Mouse (Mus musculus): Measurements from ENCODE around the gene Mex3b. TPM values are rescaled to one million over a fixed set of nuclear protein-coding genes. Genes with fewer than 3 reads are reported as not detected.

The Mex3b gene
- total and polyA plus RNA-seq, 3 experiments, result 0.59 to 2.5 (median 2.1) TPM

DNA sequence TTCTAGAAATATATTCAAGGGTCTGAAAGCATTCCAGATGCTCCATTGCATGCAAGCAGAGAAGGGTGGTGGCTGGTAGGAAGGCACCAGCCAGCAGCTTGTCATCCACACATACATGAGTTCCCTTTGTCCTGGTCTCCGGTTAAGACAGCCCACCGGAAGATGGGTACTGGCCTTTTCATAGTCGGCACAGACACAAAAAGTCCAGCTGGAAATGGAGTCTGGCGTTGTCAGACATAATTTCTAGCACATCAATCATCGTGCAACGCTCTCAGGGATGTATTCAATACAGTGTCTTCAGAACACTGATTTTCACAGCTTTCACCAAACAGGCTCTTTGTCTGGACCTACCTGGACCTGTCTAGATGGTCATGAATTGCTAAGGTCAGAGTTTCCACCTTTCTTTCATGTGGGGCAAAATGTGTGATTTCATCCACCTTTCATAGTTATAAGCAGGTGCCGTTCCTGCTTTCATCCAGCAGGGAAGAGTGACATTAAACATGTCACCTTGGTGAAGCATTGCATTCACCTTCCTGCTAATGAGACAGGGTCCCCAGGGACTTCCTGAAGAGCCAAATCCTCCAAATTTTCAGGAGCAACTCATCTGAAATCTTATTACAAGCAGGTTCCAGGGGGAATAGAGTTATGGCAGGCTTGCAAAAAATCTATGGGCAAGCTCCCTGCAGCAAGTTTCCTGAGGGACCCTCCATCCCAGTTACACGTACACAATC, 2.7 kb upstream of the Mex3b start:
- H3K4me2 ChIP-seq (ENCODE audit: insufficient read depth, low read depth, poor library complexity, severe bottlenecking), result no peak overlapping the region

DNA sequence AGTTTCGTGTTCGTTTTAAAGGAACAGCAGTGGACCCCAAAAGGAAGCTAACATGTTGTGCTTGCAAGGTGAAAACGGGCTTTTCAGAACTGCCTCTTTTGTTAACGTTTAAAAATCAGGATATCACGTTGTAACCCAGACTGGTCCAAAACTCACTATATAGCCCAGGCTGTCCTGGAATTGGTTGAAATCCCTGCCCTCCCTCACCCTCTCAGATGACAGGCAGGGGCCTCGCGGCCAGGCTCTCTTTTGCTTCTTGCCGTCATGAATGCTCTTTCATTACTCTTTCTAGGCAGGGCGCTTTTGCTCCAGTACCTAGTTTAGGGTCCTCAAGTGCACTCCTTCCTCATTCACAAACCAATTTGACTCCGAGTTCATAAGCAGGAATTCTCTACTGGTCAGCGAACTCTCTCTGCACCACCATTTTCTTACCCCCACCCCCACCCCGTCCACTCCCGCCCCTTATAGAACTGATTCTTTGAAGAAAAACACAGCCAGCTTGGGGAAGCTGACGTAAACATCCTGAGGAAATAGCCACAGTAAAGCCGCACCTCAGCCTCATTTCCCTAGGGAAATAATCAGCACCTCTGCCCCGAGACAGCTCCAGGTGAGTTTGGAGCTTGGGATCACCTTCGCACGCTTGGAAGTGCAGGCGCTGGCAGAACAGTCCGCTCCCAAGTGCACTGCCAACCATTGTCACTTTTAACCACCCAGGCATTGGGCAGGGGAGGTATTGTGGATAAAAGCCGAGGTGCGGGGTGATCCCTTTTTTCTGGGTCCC, 2.0 kb upstream of the Mex3b start:
- Histone ChIP-seq H3K36me3 (replicated peaks in 1 of 2; ENCODE audit: control insufficient read depth in 1 of 2, insufficient read depth in 1 of 2, low read length in 1 of 2) (peaks cover 0 to 15% of the 10 kb centered on the region in 2 experiments), H3K79me2 (replicated peaks; ENCODE audit: control insufficient read depth, extremely low read depth, insufficient read depth, poor library complexity, severe bottlenecking) (no peaks in the 10 kb centered on the region), H3K4me2 (ENCODE audit: insufficient read depth, low read depth, poor library complexity, severe bottlenecking) (peak overlapping the region; percentile 91), H3K9me3 (replicated peaks; ENCODE audit: low read length) (peaks cover 14% of the 10 kb centered on the region), H3K9ac (ENCODE audit: insufficient read depth, low read depth) (peak overlapping the region; percentile 48; the same call in 1 of the 2 replicates), H3K27ac (ENCODE audit: insufficient read depth, low read depth) (no peak overlapping the region), H3K4me3 (replicated peaks in 1 of 3; ENCODE audit: low read depth in 2 of 3, low read length in 2 of 3, poor library complexity in 1 of 3) (peak overlapping the region; percentile 51 to 74 (median 62)), H3K27me3 (replicated peaks) (peaks cover 5% of the 10 kb centered on the region), H3K4me1 (ENCODE audit: control insufficient read depth in 1 of 2, insufficient read depth in 2 of 2) (peaks cover 2 to 4% of the 10 kb centered on the region in 2 experiments; a peak in 1 of 4 replicates)
- dilution Hi-C loops (cut with MboI; ENCODE audit: extremely low pct_ligation_motif_present, extremely low pct_unique_long_range_greater_than_20kb, low sequenced_read_pairs), result no loop called here
- in situ Hi-C loops (cut with MboI; ENCODE audit: low pct_ligation_motif_present, low pct_unique_long_range_greater_than_20kb, low sequenced_read_pairs), result no loop called here
- TF ChIP-seq EP300 (IDR thresholded peaks at IDR 0.05; ENCODE audit: low read length) (no peak), HCFC1 (IDR thresholded peaks at IDR 0.05; ENCODE audit: low read depth, low read length) (no peak), NELFE (IDR thresholded peaks at IDR 0.05; ENCODE audit: low read depth, low read length) (no peak), ETS1 (conservative IDR thresholded peaks at IDR 0.05; ENCODE audit: low read depth, low read length) (no peak), ZC3H11A (IDR thresholded peaks at IDR 0.05; ENCODE audit: low read depth, low read length) (no peak), JUND (conservative IDR thresholded peaks at IDR 0.05; ENCODE audit: low read depth, low read length) (no peak), TCF12 (IDR thresholded peaks at IDR 0.05; ENCODE audit: low read depth, low read length) (no peak), MEF2A (IDR thresholded peaks at IDR 0.05; ENCODE audit: borderline replicate concordance, low read depth, low read length) (no peak), USF1 (IDR thresholded peaks at IDR 0.05; ENCODE audit: low read depth, low read length) (no peak), IRF4 (IDR thresholded peaks at IDR 0.05; ENCODE audit: low read depth, low read length) (no peak), KAT2A (IDR thresholded peaks at IDR 0.05; ENCODE audit: insufficient replicate concordance, low read length) (no peak), RCOR1 (conservative IDR thresholded peaks at IDR 0.05; ENCODE audit: low read depth, low read length) (no peak), BHLHE40 (IDR thresholded peaks at IDR 0.05; ENCODE audit: low read depth, low read length) (no peak), CHD2 (IDR thresholded peaks at IDR 0.05; ENCODE audit: low read length) (no peak), SMC3 (IDR thresholded peaks at IDR 0.05; ENCODE audit: low read depth, low read length) (no peak), ZNF384 (IDR thresholded peaks at IDR 0.05; ENCODE audit: low read depth, low read length) (no peak)
- no peak for DNase-seq (ENCODE audit: extremely low read depth)

More for the DNA sequence above, 2.7 kb upstream of the Mex3b start:
- no peaks in the 10 kb centered on the region for H3K79me2 ChIP-seq (replicated peaks; ENCODE audit: control insufficient read depth, extremely low read depth, insufficient read depth, poor library complexity, severe bottlenecking)
- H3K27me3 ChIP-seq (replicated peaks), result peaks cover 5% of the 10 kb centered on the region
- peaks cover 0 to 8% of the 10 kb centered on the region in 2 experiments for H3K36me3 ChIP-seq (replicated peaks in 1 of 2; ENCODE audit: control insufficient read depth in 1 of 2, insufficient read depth in 1 of 2, low read length in 1 of 2)
- no peak overlapping the region for H3K9ac ChIP-seq (ENCODE audit: insufficient read depth, low read depth)
- in situ Hi-C loops (cut with MboI; ENCODE audit: low pct_ligation_motif_present, low pct_unique_long_range_greater_than_20kb, low sequenced_read_pairs) (no loop called here), dilution Hi-C loops (cut with MboI; ENCODE audit: extremely low pct_ligation_motif_present, extremely low pct_unique_long_range_greater_than_20kb, low sequenced_read_pairs) (no loop called here)
- H3K4me3 ChIP-seq (replicated peaks in 1 of 3; ENCODE audit: low read depth in 2 of 3, low read length in 2 of 3, poor library complexity in 1 of 3), result no peak overlapping the region
- H3K27ac ChIP-seq (ENCODE audit: insufficient read depth, low read depth), result no peak overlapping the region
- H3K9me3 ChIP-seq (replicated peaks; ENCODE audit: low read length), result peaks cover 9% of the 10 kb centered on the region
- DNase-seq (ENCODE audit: extremely low read depth), result no peak
- H3K4me1 ChIP-seq (ENCODE audit: control insufficient read depth in 1 of 2, insufficient read depth in 2 of 2), result peaks cover 0 to 4% of the 10 kb centered on the region in 2 experiments; a peak in 1 of 4 replicates
- TF ChIP-seq GABPA (IDR thresholded peaks at IDR 0.05; ENCODE audit: insufficient replicate concordance, low read depth, low read length) (no peak), EP300 (IDR thresholded peaks at IDR 0.05; ENCODE audit: low read length) (no peak), E2F4 (IDR thresholded peaks at IDR 0.05; ENCODE audit: insufficient replicate concordance, low read depth, low read length) (no peak), CHD1 (IDR thresholded peaks at IDR 0.05; ENCODE audit: low read depth, low read length) (no peak), ETS1 (conservative IDR thresholded peaks at IDR 0.05; ENCODE audit: low read depth, low read length) (no peak), ELF1 (IDR thresholded peaks at IDR 0.05; ENCODE audit: low read depth, low read length) (no peak), USF1 (IDR thresholded peaks at IDR 0.05; ENCODE audit: low read depth, low read length) (no peak), PAX5 (IDR thresholded peaks at IDR 0.05; ENCODE audit: low read length) (no peak), MXI1 (IDR thresholded peaks at IDR 0.05; ENCODE audit: low read depth, low read length) (no peak), POLR2AphosphoS2 (IDR thresholded peaks at IDR 0.05; ENCODE audit: low read depth, low read length) (no peak), CTCF (conservative IDR thresholded peaks at IDR 0.05 in 1 of 2, IDR thresholded peaks at IDR 0.05 in 1 of 2; ENCODE audit: low read depth in 2 of 2, low read length in 2 of 2) (no peak), KAT2A (IDR thresholded peaks at IDR 0.05; ENCODE audit: insufficient replicate concordance, low read length) (no peak), UBTF (IDR thresholded peaks at IDR 0.05; ENCODE audit: low read depth, low read length) (no peak), TCF12 (IDR thresholded peaks at IDR 0.05; ENCODE audit: low read depth, low read length) (no peak), MEF2A (IDR thresholded peaks at IDR 0.05; ENCODE audit: borderline replicate concordance, low read depth, low read length) (no peak), MAZ (IDR thresholded peaks at IDR 0.05; ENCODE audit: low read depth, low read length) (no peak), RCOR1 (conservative IDR thresholded peaks at IDR 0.05; ENCODE audit: low read depth, low read length) (no peak)

Measured in CH12.LX (cell line).